Mouse (Mus musculus) G1E (cell line): ENCODE data around the gene Auts2.

Source experiments
- CTCF ChIP-seq: IDR thresholded peaks from 2 replicates; pipeline ENCODE4 v1.5.1; 2012; ENCODE audit warnings: low read depth, low read length, inconsistent platforms, mixed read lengths
- GATA1 ChIP-seq: IDR thresholded peaks from 2 replicates; pipeline ENCODE4 v1.6.1; 2012; ENCODE audit warnings: borderline replicate concordance, low read length, inconsistent platforms, mixed read lengths
- POLR2AphosphoS5 ChIP-seq: IDR thresholded peaks from 2 replicates; pipeline ENCODE4 v1.6.1; 2012; ENCODE audit warnings: low read depth, low read length, inconsistent platforms; ENCODE audit not compliant: insufficient replicate concordance

- TF ChIP-seq CTCF = no peak
- no peak for TF ChIP-seq POLR2AphosphoS5
- TF ChIP-seq GATA1 = no peak
These were observed 744.8 kb downstream of the Auts2 start for GRCm38 (mm10) chr5:131798373-131798772.
